Mouse (Mus musculus) kidney, postnatal 36 days (tissue): ENCODE results near the gene Lta.

Source experiments
- DNase-seq, 2 experiments: peaks; one replicate each; pipeline ENCODE4 v3.0.0; 2021 to 2022; ENCODE audit warnings: mixed read lengths in 2 of 2

Lta gene

GRCm38 (mm10) chr17:35157254-35157653, 47.9 kb downstream of the Lta start:
- no peak for DNase-seq

GRCm38 (mm10) chr17:35156461-35157200, 48.5 kb downstream of the Lta start:
- DNase-seq, result no peak

GRCm38 (mm10) chr17:35155451-35155850, 49.7 kb downstream of the Lta start:
- DNase-seq, result no peak

- DNase-seq, result no peak
Measured at GRCm38 (mm10) chr17:35154616-35155015, 50.5 kb downstream of the Lta start.

- DNase-seq, result no peak
Measured at GRCm38 (mm10) chr17:35153931-35154330, 51.2 kb downstream of the Lta start.
